Mouse (Mus musculus) frontal cortex, postnatal 10 days (tissue): ENCODE data around the gene Fahd1.

Source experiments
- DNase-seq, 2 experiments: peaks; one replicate each; pipeline ENCODE4 v3.0.0; 2022; ENCODE audit warnings: low spot score in 2 of 2, mixed read lengths in 1 of 2

Gene Fahd1

GRCm38 (mm10) chr17:24885356-24886133, 35.4 kb upstream of the Fahd1 start:
- peak in 1 of 2 experiments; percentile 30 for DNase-seq

- no peak for DNase-seq
These were observed 34.2 kb upstream of the Fahd1 start for GRCm38 (mm10) chr17:24884391-24884790.

GRCm38 (mm10) chr17:24881738-24882440, 31.7 kb upstream of the Fahd1 start:
- DNase-seq, result peak in 1 of 2 experiments; percentile 27

DNA sequence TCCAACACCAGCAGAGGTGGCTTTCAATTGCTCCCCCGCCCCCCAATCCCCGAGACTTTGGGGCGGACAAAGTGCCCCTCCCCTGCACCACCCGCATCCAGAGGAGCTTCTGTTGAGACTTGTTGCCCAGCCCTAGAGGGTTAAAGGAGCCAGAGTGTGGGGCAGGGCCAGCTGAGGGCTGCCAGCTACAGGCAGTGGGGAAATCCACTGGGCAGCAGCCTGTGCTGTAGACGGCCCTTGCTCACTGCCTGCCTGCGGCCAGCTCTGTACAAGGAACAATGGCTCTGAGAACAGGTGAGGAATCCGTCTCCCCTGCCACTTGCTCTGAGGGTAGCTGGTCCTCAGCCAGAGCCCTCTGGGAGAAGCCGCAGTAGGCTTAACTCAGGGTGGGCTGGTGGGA, 28.4 kb upstream of the Fahd1 start:
- no peak for DNase-seq

GRCm38 (mm10) chr17:24878117-24878397, 27.9 kb upstream of the Fahd1 start:
- no peak for DNase-seq

GRCm38 (mm10) chr17:24877336-24878116, 27.4 kb upstream of the Fahd1 start:
- no peak for DNase-seq

DNA sequence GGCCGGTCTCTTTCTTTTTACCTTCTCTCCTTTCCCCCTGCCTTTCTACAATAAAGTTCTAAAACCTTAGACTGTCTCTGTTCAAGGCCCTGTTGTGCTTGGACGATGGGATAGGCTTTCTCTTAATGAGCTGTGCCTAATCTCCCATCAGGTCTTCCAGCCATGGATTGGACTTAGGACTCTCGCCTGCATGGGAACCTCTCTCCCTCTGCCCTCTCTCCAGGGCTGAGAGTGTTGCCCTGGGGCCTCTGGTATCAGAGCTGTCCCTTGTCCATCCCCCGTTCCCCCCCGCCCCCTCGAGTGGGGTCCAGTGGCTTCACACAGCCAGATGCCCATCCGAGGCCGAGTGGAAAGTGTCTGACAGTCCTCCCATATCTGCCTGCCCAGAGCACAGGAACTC, 24.8 kb upstream of the Fahd1 start:
- no peak for DNase-seq

- no peak for DNase-seq
These were observed 24.2 kb upstream of the Fahd1 start for GRCm38 (mm10) chr17:24874405-24874745.

DNA sequence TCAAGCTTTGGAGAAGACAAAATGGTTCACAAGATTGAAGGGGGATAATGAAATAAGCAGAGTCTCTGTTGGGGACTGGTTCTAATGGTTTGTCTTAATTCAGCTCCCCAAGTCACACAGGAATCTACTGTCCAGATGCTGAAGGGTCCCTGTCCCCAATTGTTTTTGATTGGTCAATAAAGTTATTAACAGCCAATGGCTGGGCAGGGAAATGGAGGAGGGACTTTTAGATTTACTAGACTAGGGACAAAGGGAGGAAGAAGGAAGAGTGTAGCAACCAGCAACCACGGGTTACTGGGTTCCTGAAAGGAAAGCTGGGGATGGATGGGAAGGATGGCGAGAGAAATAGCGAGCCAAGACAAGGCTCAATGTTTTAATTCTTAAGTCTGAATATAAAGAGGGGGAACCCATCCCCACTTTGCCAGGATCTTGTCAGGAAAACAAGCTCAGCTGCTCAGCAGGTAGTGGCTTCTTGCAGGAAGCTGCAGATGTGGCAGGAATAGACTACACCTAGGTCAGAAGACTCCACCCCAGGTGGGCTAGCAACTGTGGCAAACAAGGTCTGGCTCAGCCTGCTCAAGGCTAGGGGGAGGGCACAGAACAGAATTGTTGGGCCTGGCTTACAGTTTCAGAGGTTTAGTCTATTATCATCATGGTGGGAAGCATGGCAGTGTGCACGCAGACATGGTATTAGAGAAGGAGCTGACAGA, 23.7 kb upstream of the Fahd1 start:
- no peak for DNase-seq

DNA sequence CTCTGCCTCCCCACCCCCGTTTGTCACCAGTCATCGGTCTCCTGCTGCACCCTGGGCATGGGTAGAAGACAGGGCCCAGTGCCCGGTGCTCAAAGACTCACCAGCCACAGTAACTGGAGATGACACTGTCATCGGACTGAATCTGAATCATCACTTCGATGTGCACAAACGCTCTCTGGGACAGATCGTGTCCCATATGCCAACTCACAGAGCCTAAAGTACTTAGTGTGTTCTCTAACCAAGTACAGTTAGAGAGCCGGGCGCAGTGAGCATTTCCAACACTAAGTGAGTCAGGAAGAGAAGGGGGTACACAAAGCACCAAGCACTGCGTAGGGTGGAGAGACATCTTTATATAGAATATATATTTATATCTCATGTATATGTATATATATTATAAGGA, 17.8 kb upstream of the Fahd1 start:
- no peak for DNase-seq

GRCm38 (mm10) chr17:24865776-24866175, 15.6 kb upstream of the Fahd1 start, which contains the start of gene Igfals:
Gene Igfals, plus strand, starts transcription at chr17:24865997.
- no peak for DNase-seq

DNA sequence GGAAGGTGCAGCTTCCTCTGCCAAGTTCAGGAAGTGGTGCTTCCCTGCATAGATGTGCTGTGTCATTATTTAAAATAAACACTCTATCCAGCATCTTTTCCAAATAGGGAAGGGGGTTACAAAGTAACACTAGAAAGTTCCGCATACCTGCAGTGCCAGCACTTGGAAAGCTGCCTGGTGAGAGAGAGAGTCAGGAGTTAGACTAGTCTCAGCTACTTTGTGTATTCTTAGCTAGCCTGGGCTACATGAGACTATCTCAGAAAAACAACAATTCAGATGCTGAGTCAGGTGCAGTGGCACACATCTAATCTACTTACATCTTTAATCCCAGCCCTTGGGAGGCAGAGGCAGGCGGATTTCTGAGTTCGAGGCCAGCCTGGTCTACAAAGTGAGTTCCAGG, 11.6 kb upstream of the Fahd1 start:
- DNase-seq, result no peak

DNA sequence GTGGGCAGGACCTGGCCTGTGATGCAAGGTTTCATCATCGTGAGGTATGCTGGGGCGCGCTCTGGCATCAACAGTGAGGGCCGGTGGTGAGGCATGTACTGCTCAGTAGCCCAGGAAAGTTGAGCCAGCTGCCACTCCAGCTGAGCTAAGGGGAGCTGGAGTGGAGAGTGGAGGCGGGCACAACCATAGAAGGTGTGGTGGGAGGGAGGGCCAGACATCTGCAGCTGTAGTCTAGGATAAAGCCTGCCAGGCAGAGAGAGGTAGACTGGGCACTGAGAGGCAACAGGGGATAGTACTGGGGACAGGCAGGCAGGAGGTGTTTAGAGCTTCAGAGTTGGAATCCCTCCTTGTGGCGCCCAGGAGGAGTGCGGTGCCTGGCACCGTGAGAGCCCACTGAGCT, 9.9 kb upstream of the Fahd1 start:
- no peak for DNase-seq

- DNase-seq, result no peak
These were observed 8.8 kb upstream of the Fahd1 start for GRCm38 (mm10) chr17:24858967-24859366.

DNA sequence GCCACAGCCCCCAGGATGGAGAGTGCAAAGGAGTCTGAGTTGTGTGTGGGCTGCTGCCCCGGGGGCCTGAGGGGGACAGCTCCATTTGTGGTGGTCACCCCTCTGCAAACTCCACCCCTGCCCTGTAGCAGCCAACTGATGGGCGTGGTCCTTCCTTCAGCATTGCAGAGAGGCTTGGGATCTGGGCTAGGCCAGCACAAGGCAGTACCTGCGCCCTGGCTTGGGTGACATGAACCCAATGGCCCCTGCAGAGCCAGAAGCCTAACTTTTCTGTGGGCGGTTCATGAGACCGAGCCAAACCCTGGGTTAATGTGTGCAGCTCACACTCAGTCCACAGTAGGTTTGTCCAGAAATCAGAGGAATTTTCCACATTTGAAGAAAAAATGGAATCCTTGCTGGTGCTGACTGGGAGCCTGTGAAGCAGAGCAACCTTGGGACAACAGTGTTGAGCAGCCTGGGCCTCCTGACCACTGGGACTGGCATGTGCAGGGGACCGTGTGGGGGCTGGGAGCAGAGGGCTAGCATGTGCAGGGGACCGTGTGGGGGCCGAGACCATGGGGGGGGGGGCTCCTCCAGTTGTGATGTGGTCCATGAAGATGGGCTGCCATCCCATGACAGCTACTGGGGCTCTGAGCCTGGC, 7.8 kb upstream of the Fahd1 start:
- no peak for DNase-seq

DNA sequence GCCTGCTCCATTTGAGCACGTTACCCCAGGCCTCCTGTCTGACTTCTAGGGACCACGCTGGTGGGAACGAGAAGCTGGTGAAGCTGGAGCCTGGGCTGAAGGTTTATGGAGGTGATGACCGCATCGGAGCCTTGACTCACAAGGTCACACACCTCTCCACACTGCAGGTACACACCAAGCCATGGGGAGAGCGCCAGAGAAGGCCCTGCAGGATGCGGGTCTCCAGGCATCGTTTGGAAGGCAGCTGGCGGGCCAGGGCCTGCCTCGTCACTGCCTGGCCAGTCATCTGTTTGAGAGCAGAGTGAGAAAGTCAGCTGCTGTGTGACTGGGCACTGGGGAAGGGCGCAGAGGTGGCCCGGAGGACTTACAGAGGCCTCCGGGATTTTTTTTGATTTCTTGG, 6.4 kb upstream of the Fahd1 start:
- DNase-seq, result no peak

GRCm38 (mm10) chr17:24855838-24856464, 5.8 kb upstream of the Fahd1 start:
- no peak for DNase-seq

GRCm38 (mm10) chr17:24851381-24852125, 1.4 kb upstream of the Fahd1 start:
- no peak for DNase-seq

DNA sequence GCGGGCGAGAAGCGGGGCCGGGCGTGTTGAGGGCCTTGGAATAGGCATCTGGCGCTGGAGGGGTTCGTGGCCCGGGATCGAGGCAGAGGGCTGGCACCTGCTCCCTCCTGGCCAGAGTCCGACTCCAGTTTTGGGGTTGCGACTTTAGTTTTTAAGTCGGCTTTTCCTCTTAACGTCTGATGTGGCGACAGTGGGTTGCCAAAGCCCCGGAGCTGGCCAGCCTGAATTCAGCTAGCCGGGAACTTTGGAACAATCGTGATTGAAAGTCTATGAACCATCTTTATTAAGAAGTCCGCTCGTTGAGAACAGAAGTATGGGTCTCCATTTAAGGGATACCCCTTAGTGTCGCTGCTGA, 586 bp upstream of the Fahd1 start:
- DNase-seq, result no peak

GRCm38 (mm10) chr17:24849733-24850064, 465 bp downstream of the Fahd1 start:
- DNase-seq, result peak in 1 of 2 experiments; percentile 32

GRCm38 (mm10) chr17:24848600-24849031, 1.5 kb downstream of the Fahd1 start:
- no peak for DNase-seq
